Mouse (Mus musculus) urinary bladder, postnatal 25 days (tissue): Measurements from ENCODE around the gene Mau2.

ENCODE experiments used
- DNase-seq: peaks from one replicate; pipeline ENCODE4 v3.0.0; 2022; ENCODE audit warnings: low spot score

Mau2 gene

GRCm38 (mm10) chr8:69973442-69974161 lies 68.9 kb downstream of the Mau2 start:
- peak; percentile 39 for DNase-seq

GRCm38 (mm10) chr8:69973063-69973441 lies 69.5 kb downstream of the Mau2 start:
- DNase-seq: no peak

- DNase-seq: no peak
Observed at GRCm38 (mm10) chr8:69970880-69971279, 71.7 kb downstream of the Mau2 start.

- DNase-seq: no peak
Observed at GRCm38 (mm10) chr8:69967291-69967933, 75.1 kb downstream of the Mau2 start.
